22 mouse cellular contexts compared by ENCODE assay signal in the genomic region with DNA sequence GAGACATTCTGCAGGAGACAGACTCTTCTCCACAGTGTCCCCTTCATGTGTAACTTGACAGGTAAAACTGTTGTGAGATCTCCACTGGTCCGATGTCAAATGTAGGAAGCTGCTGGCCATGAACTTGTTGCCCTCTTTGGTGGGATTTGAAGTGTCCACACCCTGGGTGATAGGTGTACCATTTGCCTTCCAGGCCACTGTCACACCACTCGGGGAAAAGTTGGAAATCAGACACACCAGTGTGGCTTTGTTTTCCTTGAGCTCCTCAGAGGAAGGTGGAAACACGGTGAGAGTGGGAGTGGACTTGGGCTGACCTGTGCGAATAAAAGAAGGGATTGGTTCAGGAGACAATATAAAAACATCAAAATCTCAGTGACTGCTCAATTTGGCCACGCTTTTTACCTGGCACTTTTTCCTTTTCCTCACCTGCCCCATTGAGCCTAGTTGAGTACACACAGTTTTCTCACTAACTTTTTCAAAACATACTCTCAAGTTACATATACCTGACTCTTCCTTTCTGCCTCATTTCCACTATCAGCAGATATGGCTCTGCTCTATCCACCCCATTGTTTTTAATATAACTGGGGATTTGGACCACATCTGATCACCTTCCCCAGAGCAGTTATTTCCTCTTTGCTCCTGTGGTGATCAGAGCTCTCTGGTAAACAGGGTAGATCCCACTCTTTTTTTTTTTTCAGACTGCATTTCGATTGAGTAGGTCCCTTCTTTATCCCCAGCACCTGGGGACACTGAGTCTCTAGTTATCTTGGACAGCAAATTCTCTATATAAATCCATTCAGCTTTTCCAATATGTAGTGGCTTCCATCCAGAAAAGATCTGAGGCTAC.
DNase-seq lines count a peak whose midpoint lies in the region; ATAC-seq lines count a peak whose summit lies in the region.
"Had no signal": no experiment of that assay in that cellular context is flagged by ENCODE, and none has a peak within 500 bp of the region (broad histone marks: within the 10 kb centered on the region; RNA-seq: fewer than 3 reads in every experiment).

No protein-coding gene starts in this region.

- ATAC-seq in monocyte, adult 5-6 weeks (replicated peaks; ENCODE audit: insufficient number of reproducible peaks, low FRiP score, low TSS enrichment, poor library complexity, severe bottlenecking) = no peak
- ATAC-seq: forebrain, embryonic 14.5 days; forebrain, postnatal 0 days; hindbrain, postnatal 0 days had no signal

- DNase-seq in heart, adult 11 months = peak; percentile 80
- DNase-seq in heart, adult 18-20 months = no peak
- peak; percentile 0 for DNase-seq in right cerebral cortex, adult 18-20 months
- no peak for DNase-seq in right cerebral cortex, adult 2 months (ENCODE audit: low spot score in 2 of 2)
- DNase-seq in thymus, postnatal 14 days = peak; percentile 3
- no peak for DNase-seq in thymus, postnatal 4 days
- DNase-seq in spleen, postnatal 36 days (ENCODE audit: low spot score in 2 of 2) = peak; percentile 14 to 38
- DNase-seq: adrenal gland, adult 8-10 months; adrenal gland, postnatal 25 days; cerebellum, adult 11 months; cerebellum, adult 2 months; cerebellum, adult 9-11 months; cerebellum, postnatal 25 days; forebrain, postnatal 0 days; gastrocnemius, adult 2 months; gastrocnemius, postnatal 14 days; heart, adult 2 months; heart, postnatal 14 days; heart, postnatal 4 days had no signal

Comparison
In these comparisons a context has a peak if more than half of its experiments do, and no peak if none do; other contexts are left out.
1. DNase-seq: peak in heart, adult 11 months (single experiment), right cerebral cortex, adult 18-20 months (single experiment), thymus, postnatal 14 days (single experiment) and spleen, postnatal 36 days (2 of 2); none in heart, adult 18-20 months (0 of 2), right cerebral cortex, adult 2 months (0 of 2) and thymus, postnatal 4 days (single experiment).